Mouse (Mus musculus): ENCODE data around the gene Per1.
"Not testable (repeated sequence)": the region's sequence is repeated elsewhere in the genome, so short reads cannot be mapped to it uniquely, and the experiment has no call there.

Gene Per1

DNA sequence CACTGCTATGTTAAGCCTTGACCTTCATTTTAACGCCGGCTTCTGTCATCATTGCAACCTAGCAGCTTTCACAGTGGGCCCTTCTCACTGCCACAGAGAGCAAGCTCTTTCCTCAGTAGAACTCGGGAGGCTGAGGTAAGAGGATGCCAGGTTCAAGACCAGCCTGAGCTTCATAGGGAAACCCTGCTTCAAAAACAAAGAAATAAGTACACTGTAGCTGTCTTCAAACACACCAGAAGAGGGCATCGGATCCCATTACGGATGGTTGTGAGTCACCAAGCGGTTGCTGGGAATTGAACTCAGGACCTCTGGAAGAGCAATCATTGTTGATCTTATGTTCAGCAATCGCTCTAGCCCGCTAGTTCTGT, 14.2 kb upstream of the Per1 start:
- no peak for DNase-seq (ENCODE audit: low read depth, low spot score)

DNA sequence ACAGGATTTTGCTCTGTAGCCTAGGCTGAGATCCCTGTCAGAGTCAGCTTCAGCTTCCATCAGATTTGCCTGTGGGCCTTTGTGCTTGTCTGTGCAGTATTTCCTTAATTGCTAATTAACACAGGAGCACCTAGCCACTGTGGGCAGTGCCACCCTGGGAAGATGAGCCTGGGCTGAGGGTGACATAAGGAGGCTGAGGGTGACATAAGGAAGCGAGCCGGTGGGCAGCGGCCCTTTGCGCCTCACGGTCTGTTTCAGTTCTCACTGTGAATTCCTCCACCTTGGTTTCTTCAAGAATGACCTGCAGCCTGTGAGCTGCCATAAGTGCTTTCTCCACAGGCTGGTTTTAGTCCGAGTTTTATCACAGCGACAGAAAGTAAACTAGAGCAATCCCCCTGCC, 13.4 kb upstream of the Per1 start:
- no peak for DNase-seq (ENCODE audit: low read depth, low spot score)

DNA sequence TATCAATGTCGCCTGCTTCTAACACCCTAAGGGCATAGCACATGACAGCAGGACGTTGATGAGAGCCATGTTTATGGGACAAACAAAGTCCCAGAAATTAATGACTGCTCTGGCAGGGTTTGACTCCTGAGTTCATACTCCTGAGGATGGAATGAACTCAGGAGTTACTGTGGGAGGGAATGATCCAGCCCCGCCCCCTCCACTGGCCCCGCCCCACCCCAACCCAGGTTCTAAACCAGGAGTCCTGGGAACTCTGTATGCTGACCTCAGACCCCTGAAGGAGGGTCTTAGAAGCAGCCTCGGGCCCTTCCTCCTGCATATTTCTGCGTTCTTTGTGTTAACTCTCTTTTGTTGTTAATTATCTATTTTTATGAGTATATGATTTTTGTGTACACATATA, 9.4 kb upstream of the Per1 start:
- DNase-seq (ENCODE audit: low read depth, low spot score), result no peak

DNA sequence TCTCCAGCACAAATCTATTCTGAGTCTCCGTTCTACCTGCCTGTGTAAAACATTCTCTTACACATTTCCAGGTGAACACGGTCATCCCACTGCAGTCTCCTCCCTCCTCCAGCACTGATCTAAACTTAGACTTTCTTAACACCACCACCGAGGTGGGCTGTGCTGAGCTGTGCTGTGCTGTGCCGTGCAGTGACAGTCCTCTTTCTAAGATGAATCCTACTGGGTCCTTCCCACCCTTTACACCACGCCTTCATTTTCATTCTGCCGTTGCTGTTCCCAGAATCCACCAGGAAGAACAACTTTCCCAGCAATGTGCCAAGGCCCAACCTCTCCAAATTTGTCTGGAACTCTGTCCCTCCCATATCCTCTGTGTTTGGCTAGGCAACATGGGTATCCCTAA, 8.6 kb upstream of the Per1 start:
- DNase-seq (ENCODE audit: low read depth, low spot score), result no peak

DNA sequence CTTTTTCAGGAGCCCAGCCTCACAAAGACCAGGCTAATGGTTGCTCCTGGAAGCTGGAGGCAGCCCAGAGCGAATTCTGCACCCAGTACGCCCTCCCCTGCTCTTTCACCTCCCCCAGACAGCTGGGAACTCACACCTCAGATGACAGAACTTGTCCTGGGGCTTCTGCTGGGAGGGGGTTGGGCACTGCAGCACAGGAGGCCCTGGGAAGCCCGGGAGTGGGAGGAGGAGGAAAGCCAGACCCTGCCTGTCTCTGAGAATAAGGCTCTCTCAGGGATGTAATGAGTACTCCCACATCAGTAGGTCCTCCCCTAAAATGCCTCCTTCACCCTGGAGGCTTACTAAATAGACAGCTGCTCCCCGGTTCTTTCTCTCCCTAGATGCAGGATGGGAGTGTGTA, 7.9 kb upstream of the Per1 start:
- DNase-seq (ENCODE audit: low read depth, low spot score), result no peak

DNA sequence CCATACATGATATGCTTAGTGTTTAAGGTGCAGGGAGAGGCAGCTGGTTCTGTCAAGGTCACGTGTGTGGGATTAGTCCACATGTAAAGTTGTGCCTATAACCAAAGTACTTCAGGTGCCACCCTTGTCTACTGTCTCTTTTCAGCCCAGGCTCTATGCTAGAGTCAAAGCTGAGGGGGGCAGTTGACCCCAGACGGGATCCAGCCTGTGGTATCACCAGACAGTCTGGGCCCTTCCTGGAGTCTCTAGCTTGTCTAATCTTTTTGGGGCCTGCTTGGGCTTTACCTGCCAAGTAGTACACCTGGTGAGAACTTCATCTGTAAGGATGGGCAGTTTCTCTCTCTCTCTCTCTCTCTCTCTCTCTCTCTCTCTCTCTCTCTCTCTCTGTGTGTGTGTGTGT, 7.4 kb upstream of the Per1 start:
- DNase-seq (ENCODE audit: low read depth, low spot score), result no peak

DNA sequence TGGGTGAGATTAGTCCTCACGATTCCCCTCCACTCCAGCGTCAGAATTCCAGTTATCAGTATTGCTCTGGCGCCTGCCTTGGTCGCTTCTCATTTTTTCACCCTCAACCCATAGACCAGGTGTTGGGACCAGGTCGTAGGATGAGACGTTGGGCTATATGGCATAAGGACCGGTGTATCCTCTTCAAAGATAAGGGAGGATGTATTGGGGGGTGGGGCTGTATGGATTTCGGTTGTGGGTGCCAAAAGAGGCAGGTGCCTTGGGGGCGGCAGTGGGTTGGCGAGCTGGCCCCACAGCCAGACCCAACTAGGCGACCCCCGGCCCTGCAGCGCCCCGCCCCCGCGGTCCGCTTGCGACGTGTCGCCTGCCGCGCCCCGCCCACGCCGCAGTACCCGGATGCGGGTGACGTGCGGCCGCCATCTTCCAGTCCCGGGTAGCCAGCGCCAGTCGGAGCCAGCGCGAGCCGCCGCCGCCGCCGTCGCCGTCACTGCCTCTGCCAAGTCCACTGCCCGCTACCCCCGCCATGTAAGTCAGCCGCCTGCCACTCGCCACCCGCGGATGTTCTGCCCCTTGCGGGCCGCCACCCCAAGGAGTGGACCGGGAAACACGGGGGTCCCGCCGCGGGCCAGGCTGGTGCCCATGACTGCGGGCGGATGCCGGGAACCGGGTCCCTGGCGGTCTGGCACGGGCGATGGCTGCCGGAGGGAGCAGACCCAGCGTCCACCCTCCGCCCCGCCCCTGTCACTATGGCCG, 6.7 kb upstream of the Per1 start, which contains the start of gene Vamp2:
Vamp2 (plus strand) TSS at position 388 of the 753 bp plus-strand sequence.
- peak; percentile 85 for DNase-seq (ENCODE audit: low read depth, low spot score)

DNA sequence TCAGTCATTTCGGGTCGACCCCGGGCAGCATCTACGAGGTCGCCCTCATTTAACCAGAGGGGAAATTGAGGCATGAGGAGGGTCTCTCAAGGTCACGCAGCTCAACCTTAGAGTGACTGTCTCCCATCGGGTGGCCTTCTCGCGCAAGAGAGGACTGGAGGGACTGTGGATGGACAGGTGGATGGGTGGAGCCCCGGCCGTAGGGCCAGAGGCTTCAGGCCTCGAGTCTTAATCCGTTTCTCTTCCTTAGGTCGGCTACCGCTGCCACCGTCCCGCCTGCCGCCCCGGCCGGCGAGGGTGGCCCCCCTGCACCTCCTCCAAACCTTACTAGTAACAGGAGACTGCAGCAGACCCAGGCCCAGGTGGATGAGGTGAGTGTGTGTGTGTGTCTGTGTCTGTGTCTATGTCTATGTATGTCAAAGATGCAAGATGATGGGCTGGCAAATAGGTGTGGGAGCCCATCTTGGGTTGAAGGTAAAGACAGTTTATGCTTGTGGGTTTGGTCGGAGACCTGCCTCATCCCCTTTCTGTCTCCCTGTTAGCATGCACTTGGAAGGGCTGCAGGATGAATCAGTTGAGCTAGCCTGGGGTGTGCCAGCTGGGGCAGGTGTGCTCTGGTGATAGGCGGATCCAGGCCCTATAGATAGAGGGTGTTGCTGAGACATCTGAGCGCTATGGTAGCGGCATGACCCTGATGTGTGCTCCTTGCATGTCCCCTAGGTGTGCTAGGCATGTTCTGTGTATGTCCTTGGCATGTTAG, 6.0 kb upstream of the Per1 start:
- DNase-seq (ENCODE audit: low read depth, low spot score), result no peak

DNA sequence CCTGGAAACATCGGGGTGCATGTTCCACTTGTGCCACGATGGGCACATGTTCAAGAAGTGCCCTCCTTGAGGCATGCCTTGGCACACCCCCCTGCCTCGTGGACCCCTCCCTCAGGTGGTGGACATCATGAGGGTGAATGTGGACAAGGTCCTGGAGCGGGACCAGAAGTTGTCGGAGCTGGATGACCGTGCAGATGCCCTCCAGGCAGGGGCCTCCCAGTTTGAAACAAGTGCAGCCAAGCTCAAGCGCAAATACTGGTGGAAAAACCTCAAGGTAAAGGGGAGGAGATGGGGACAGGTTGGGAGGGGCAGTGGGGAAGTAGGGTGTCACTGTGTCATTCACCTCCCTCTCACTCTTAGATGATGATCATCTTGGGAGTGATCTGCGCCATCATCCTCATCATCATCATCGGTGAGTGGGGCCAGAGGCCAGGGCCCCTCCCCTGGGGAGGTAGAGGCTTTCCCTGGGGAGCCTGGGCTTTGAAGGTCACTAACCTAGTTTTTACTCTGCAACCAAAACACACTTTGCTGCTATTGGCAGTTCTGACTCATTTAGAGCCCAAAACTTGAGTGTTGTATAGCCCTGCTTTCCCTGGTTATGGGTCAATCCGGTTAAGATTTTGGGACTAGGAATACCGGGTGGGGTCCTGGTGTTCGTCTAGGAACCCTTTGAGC, 5.3 kb upstream of the Per1 start:
- DNase-seq (ENCODE audit: low read depth, low spot score), result no peak

DNA sequence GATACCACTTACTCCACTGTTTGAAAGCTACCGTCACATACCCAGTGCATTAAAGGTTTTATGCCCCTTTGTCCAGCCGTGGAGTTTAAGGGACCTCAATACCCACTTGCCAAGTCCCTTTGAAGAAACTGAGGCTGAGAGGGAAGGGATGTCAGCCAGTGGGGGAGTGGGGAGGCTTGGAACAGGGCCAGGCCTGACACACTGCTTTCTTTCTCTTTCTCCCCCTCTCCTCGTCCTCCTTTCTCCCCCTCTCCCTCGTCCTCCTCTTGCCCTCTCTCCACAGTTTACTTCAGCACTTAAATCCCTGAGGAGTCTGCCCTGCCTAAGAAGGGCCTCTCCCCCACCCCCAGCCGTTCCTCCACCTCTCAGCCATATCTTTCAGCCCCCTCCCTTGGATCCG, 4.7 kb upstream of the Per1 start:
- no peak for DNase-seq (ENCODE audit: low read depth, low spot score)

DNA sequence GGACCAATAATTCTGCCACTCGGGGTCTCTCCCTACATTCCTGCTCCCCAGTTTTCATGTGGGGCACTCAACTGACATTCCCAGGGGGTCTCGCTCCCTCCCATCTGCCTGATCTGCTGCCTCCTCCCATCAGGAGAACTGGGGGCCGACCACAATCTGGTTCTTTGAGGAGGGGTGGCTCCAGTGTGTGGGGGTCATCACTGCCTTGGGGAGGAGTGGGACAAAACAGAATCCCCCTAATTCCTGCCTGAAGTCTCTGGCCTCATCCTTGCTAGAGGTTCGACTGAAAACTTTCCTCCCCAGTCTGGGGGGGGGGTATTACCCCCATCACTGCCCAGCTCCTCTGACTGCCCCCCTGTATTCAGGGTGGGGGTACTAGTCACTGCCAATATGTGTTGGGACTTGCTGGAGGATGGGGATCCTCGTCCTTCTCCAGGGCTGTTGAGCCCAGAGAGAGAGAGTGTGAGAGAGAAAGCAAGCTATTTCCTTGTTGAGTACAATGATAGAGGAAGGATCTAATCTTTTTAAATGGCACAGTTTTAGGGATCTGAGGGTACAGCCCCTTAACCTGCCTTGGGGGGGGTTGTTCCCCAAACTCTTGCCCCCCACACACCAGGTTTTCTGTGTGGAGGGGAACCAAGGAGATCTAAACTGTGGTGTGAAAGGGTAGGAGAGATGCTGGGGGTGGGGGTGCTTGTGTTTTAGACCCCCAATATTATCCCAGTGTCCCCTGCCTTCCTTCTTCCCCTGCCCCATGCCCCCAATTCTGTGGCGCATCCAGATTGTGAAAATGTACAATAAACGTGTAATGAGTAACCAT, 3.2 kb upstream of the Per1 start:
- no peak for DNase-seq (ENCODE audit: low read depth, low spot score)

DNA sequence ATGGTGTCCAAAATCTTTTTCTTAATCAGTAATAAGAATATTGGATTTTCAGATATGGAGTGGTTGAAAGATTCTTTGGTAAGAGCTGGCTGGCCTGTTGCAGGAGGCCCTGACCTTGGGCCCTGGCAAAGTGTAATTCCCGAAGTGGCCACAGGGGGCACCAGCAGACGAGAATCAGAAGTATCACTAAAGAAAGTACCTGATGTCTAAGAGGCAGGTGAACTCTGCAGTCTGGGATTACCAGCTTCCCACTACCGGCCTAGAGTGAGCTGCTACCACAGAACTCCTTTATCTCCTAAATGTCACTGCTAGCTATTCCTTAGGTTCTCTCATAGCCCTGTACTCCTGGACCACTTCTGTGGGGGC, 2.6 kb upstream of the Per1 start:
- peak; percentile 72 for DNase-seq (ENCODE audit: low read depth, low spot score)

DNA sequence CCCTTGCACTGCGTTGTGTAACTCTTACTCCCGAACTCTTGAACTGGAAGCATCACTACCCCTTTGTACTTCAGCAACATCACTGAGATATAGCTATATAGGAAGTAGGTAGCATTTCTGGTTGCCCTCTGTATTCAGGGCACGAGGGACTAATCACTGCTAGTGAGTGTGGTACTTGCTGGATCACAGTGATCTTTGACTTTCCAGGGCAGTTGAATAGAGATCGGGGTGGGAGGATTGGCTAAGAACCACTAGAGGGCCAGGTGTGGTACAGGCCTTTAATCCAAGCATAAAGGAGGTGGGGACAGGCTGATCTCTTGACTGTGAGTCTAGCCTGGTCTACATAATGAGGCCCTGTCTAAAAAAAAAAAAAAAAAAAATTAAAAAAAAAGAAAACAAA, 2.1 kb upstream of the Per1 start:
- no peak for DNase-seq (ENCODE audit: low read depth, low spot score)

DNA sequence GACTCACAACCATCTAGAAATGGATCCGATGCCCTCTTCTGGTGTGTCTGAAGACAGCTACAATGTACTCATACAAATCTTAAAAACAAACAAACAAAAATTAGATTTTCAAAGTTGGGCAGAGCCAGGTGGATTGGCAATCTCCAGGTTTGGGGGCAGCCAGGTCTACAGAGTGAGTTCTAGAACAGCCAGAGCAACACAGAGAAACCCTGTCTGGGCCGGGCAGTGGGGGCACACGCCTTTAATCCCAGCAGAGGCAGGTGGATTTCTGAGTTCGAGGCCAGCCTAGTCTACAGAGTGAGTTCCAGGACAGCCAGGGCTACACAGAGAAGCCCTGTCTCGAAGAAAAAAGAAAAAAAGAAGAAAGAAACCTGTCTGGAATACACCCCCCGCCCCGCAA, 1.2 kb upstream of the Per1 start:
- DNase-seq (ENCODE audit: low read depth, low spot score), result not testable (repeated sequence)

DNA sequence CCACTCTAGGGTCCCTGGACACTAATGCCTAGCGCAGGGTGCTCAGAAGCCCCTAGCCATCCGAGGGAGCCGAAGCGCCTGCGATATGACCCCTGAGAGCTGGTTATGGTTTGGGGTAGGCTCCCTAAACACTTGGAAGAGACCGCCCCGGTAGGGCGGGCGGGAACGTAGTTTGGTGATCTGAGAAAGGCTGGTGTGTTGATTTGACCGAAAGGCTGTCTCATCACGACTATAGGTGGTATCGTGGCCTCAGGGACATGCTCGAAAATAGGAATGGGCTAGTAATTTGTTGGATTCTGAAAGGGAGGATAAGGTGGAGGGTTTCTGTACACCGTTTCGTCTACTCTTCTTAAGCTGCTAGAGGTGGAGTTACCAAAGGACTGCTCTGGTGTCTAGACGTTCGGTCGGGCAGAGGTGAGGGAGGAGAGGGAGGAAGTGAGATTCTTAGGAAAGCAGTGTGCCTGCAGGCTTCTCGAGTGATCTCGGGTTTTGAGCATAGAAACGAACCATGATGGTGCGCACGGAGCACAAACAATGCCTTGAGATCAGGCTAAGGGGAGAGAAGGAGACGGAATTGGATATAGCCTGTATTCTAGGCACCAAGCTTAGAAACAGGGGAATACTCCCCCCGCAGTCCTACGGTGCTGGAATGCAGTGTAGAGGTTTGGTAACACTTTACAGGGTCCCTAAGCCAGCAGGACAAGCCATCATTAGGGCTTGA, 654 bp downstream of the Per1 start:
- DNase-seq (ENCODE audit: low read depth, low spot score), result no peak

DNA sequence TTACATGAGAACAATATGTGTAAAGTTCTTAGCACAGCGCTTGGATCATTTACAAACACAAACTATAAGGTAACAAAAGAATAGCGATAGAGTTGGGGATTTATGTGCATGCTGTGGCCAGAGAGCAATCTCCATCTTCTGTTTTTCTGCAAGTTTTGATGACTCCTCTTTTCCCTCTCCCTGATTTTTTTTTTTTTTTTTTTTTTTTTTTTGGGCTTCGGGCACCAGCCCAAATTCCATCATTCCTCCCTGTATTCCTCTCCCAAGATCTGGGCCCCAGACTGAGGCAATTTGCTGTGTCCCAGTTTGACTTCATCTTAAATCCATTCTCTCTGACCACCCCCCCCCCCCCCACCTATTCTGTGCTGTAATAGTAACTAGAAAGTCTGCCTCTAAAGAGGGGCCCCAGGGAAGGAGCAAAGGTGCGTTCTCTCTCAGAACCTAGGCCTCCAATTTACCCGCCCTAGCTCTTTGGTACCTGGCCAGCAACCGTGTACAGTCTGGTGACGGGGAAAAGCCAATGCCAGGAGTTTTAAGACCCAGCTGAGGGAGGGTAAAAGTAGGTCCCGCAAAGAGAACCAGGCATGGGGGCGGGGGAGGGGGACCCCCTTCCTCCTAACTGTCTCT, 1.5 kb downstream of the Per1 start:
- DNase-seq (ENCODE audit: low read depth, low spot score), result no peak

DNA sequence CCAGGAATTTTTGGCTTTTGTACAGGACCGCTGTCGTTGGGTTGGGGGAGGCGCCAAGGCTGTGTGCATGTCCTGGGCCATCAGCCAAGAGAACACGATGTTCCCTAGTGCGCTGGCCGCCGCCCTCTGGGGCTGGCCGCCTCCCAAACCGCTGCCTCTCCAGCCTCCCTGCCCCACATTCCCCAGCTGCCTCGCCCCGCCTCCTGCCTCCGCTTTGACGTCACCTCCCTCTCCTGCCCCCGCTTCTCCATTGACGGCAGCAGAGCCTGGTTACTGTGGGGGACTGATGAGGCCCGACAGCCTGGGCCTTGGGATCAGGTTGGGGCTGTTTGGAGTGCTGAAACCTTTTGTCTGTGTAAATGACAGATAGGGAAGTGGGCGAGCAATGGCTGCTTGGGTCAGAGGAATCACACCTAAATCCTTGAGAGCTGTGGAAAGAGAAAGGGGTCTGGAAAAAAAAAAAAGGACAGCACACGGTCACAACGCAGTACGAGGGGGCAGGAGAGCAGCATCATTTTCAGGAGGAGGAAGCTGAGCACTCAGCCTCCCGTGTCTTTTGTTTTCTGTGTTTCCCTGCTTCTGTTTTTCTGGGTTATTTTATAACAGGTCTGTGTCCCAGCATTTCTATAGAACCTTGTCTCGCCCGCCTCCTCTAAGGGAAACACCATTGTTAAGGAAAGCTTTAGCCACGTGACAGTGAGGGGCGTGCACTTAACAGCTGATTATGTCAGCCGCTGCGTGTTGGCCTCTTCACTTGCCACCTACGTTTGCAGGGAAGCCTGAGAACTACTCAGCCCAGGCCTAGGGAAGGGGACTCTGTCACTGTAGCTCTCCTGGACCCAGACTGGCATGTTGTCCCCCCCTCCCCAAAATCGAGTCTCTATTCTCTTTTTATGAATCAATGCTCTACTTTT, 2.2 kb downstream of the Per1 start:
- DNase-seq (ENCODE audit: low read depth, low spot score), result no peak

DNA sequence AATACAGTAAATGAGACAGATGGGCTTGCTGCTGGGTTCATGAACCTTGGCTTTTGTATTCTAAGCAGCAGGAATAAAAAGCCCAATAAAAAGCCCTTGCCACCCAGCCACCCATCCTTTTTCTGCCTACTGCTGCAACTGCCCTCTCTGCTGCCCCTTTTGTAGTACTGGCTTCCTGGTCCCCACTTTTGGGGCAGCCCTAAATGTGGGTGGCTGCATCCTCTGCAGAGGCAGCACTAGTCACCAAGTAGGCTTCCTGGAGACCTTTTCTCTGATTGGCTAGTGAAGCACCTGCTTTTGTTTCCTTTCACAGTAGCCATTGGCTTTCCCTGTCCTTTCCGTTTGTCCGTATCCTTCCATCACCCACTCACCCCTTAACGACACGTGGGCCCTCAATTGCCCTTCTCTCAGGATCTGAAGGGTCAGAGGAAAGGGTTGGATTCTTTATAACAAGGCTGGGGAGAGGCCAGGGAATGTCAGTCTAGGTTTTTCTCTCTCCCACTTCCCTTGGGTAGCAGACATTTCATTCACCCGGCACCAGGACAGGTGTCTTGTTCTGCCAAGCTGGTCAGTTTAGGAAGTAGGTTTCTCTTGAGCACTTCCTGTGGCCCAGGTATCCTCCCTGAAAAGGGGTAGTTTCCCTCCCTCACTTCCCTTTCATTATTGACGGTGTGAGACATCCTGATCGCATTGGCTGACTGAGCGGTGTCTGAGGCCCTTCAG, 3.2 kb downstream of the Per1 start:
- DNase-seq (ENCODE audit: low read depth, low spot score), result no peak

DNA sequence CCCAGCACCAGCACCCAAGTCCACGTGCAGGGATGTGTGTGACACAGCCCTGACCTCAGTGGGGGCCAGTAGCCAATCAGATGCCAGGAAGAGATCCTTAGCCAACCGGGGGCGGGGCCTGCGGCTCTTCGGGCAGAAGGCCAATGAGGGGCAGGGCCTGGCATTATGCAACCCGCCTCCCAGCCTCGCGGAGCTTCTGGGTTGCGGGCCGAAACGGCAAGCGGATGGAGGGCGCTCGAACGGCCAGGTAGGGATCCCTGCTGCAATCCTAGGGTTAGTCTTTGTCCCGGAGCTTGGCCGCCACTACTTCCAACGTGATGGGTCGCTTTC, 3.7 kb downstream of the Per1 start:
- DNase-seq (ENCODE audit: low read depth, low spot score), result peak; percentile 90

All from retina, postnatal 7 days (tissue).